Mouse (Mus musculus): Measurements from ENCODE around the gene Cnot1. TPM values are rescaled to one million over a fixed set of nuclear protein-coding genes. Genes with fewer than 3 reads are reported as not detected.

Cnot1 gene
- total RNA-seq, 2 experiments from 2014 or later: 61.6 to 63.3 TPM

DNA sequence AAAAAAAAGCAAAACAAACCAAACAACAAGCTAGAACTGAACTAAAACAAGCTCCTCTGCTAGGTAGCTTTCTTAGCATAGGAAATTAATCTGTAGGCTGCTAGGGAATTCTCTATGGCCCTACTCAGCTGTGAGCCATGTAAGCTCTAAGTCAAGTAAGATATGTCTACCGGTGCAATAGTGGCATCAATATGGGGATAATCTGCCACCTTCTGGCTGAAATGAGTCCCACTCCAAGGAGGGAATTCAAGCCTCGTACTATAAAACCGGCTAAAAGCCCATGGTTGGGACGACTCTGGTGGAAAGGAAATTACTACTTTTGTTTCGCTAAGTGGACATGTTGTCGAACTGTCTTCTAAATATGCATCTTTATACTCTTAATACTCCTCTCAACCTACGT, 68.7 kb downstream of the Cnot1 start:
- DNase-seq: no peak

DNA sequence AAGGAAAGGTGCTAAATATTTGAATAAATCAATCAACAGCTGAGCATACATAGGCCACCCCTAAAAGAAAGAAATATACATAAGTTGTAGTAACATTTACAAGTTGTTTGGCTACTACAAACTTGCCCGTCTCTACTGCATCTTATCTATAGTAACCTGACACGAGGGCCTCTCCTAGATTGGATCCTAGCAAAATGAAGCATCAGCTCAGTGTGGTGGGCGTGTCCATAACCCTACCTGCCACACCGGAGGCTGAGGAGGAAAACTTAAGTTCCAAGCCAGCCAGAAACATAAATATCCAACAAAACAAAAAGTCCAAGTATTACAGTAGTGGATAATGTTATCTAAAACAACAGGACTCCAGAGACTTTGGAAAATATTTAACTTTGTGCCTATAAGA, 79.6 kb downstream of the Cnot1 start:
- DNase-seq: no peak

DNA sequence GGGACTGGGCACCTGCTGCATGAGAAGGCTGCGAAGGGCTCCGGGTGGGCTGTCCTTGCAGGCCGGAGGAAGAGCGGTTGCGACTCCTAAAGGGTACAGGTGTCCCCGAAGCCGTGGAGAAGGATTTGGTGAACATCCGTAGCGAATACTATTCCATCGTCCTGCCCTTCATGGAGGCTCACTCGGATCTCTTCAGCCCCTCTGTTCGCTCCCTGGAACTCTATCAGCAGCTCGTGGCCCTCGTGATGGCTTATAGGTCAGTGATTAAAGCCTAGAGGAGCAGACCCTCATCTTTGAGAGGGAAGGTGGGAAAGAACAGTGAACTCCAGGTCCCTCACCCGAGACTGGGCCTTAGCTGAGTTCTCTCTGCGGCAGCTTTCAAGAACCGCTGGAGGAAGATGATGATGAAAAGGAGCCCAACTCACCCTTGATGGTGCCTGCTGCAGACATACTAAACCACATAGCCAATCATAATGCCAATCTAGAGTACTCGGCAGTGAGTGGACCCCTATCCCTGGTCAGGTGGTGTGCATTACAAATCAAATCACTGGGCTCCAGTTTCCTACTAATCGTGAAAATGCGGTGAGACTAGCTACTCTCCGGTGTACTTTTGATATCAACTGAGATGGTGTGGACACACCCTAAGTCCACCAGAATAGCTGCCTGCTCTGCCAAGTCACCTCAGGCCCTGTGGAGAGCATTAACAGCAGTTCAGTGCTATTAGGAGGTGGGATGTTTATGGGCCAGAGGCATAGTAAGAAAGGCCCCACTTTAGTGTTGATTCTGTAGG, 90.5 kb downstream of the Cnot1 start:
- DNase-seq: no peak

DNA sequence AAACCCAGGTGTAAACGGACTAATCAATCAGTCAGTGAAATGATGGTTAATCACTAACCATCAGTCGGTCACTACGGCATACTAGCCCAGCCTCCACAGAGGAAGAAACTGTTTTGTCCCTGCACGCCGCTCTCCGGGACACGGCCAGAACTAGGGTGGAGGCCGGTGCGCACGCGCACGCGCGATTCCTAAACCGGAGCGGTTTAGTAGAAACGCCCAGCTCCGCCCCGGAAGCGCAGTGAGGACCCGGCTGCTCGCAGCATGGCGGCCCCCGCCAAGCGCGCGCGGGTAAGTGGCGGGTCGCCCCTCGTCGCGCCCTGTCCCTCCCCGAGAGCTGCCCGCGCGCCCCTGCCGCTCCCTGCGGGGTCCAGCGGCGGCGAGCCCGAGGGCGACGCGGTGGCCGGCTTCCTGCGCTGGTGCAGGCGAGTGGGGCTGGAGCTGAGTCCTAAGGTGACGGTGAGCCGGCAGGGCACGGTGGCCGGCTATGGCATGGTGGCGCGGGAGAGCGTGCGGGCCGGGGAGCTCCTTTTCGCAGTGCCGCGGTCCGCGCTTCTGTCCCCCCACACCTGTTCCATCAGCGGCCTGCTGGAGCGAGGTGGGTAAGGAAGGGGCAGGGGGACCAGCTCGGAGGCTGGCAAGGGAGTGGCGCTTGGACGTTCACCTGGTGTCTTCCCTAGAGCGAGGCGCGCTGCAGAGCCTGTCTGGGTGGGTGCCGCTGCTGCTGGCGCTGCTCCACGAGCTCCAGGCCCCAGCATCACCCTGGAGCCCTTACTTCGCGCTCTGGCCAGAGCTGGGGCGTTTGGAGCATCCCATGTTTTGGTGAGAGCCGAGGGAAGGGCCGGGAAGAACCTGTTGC, 91.4 kb downstream of the Cnot1 start, which contains the start of gene Setd6:
Setd6 (plus strand) TSS at position 206 of the 856 bp plus-strand sequence.
- peak; percentile 80 for DNase-seq

DNA sequence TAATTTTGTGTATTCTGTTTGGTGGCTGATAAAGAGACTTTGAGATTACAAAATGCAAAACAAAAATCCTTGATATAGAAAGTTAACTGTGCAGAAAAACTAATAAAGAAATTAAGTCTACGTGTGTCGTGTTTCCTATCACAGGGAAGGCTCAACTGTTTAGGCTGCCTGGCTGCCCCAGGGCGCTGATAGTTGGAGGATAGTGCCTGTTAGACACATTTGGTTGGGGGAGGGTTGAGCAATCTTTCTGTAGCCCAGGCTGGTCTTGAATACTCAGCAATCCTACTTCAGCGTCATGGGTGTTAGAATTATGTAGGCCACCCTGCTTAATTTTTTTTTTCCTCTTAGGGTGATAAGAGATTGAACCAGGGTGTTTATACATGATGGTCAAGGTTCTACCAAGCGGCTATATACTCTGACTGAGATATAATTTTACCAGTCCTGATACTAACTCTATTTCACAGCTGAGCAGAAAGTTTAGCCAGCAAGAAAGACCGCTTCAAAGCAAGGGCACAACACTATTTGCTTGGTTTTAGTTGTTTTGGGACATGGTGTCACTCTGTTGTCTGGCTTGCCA, 92.3 kb downstream of the Cnot1 start:
- no peak for DNase-seq

DNA sequence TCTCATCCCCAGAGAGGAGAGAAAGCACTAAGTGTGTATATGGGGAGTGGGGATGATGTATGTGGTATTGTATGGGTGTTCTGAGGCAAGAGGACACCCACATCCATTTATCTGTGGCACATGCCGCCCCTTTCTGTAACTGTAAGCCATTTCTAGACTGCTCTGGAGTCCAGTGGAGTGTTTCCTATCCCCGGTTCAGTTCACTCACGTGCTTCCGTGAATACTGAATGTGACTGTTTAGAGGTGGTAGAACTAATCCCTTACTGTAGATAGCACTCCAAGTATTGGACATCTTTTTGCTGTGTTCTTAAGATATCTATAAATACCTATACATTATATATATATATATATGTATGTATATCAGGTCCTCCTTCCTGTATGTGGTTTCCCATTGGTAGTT, 92.9 kb downstream of the Cnot1 start:
- DNase-seq: no peak

DNA sequence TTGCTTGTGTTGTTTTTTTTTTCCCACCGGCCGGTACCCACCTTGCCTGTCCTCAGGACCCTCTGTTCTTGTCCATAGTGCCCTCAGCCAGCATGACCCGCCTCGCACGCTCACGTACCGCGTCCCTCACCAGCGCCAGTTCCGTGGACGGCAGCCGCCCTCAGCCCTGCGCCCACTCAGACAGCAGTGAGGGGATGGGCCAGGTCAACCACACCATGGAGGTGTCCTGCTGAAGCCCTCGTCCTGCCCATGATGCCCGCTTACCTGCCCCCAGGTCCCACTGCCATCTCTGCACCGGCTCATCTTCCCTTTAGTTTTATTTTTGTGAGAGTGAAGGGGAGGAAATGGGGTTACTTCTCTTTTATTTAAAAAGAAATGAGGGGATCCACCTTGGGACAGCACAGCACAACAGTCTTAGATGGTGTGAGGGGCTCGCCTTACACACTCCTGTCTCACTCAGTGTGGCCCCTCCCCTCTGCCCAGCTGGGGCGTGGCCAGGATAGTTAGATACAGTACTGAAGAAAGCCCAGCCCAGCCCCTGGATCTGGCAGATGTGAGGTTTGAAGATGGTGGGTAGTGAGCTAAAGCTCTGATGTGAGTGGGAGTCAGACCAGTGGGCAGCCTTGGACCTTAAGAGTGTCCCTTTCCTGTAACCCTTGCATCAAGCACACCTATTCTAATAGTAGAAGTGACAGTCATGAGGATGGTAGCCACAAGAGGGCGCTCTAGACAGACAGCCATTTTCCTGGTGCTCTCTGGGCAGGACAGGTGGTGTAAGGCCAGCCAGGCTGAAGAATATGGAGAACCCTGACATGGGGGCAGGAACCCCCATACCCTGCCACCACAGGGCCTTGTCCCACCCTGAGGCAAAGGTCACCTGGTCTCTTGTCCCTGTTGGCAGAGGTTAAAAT, 93.9 kb downstream of the Cnot1 start:
- DNase-seq: no peak

DNA sequence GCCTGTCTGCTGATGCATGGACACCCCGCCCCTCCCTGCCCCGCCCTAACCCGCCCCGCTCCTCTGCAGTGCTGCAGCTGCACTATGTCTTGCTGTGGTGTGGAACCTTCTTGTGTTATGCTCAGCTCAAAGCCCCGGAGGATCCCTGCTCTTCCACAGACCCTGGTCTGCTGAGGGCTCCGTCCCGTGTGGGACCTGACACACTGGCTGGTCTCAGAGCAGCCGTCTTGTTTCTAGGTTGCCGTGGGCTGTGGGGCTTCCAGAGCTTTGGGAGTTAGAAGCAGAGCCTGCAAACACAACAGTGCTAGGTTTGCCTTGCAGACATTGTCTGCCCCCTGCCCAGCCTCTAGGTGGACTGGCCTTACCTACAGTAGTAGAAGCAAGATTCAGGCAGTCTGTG, 94.9 kb downstream of the Cnot1 start:
- no peak for DNase-seq

DNA sequence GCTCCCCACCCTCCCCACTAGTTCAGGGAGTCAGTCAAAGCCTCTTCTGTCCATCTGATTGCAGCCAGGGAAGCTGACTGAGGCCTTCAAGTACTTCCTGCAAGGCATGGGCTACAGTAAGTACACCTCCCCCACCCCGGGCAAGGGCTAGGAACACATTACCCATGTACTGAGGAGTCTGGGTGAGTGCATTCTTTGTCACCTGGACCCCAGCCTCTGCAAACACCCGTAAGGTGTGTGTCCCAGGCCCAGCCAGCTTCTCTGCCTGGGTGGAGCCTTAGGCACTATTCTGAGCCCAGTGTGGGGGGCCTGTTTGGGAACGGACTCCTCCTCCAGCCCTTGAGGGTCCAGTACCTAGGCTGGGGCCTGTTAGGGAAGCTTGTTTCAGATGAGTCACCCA, 96.2 kb downstream of the Cnot1 start:
- DNase-seq: no peak

DNA sequence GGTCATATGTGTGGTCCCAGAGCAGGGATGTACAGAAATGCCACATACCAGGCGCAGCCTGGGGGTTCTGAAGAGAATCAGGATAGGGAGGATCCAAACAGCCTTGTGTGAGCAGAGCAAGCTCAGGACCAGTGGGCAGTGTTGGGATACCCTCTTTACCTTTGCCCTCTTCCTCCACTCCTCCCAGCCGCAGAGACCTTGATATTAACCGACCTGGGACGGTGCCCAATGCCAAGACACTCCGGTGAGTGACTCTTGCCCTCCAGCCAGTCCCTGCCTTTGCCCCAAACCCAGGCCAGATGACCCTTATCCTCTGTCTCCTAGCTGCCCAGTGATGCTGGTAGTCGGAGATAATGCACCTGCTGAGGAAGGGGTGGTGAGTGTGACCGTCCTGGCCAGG, 97.7 kb downstream of the Cnot1 start:
- no peak for DNase-seq

DNA sequence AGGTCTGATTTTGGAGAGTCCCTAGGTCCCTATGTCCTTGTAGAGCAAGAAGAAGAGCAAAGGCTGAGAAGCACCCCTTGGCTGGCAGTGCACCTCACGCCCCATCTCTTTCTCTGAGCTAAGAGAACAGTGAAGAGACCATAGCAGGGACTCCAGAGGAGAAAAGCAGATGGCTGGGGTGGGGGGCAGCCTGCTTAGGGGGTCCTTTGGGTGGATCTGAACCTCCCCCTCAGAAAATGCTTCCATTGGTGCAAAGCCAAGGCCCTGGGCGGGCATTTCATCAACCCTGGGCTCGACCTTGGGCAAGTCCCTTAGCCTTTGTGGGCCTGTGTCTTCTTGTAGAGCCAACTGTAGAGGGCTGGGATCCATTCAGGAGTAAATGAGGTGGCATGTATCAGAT, 102.7 kb downstream of the Cnot1 start:
- DNase-seq: no peak

DNA sequence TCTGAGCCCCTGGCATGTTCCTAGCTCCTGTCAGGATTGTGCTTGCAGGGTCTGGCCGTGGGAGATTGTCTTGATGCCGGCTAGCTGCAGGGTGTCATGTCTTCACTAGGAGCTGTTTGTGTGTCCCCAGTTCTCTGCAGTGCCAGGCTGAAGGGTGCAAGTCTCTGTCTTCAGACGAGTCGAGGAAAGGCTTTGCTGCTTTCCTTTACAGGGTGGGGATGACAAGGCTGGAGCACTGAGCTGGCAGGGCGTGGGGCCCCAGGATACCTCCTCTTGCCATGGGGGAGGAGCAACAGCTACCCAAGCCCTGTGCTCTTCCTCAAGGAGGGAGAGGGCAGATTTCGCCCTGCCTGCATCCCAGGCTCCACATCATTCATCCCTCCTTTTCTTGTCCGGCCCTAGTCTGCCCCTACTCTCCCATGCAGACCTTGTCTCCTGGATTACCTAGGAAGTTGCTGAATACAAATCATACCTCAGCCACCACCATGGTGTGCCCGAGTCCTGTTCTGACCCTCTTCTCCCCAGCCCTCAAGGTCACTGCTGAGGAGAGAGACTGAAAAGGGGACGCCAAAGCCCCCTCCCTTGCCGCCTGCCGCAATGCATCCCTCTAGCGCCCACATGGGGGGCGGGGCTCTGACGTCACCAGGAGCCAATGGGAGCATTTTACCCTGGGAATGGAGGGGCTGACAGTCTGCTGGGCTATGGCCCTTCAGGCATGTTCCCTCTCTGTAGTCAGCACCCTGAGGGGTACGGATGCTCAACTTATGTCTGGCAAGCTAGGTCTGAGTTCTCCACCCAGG, 103.6 kb downstream of the Cnot1 start:
- DNase-seq: no peak

DNA sequence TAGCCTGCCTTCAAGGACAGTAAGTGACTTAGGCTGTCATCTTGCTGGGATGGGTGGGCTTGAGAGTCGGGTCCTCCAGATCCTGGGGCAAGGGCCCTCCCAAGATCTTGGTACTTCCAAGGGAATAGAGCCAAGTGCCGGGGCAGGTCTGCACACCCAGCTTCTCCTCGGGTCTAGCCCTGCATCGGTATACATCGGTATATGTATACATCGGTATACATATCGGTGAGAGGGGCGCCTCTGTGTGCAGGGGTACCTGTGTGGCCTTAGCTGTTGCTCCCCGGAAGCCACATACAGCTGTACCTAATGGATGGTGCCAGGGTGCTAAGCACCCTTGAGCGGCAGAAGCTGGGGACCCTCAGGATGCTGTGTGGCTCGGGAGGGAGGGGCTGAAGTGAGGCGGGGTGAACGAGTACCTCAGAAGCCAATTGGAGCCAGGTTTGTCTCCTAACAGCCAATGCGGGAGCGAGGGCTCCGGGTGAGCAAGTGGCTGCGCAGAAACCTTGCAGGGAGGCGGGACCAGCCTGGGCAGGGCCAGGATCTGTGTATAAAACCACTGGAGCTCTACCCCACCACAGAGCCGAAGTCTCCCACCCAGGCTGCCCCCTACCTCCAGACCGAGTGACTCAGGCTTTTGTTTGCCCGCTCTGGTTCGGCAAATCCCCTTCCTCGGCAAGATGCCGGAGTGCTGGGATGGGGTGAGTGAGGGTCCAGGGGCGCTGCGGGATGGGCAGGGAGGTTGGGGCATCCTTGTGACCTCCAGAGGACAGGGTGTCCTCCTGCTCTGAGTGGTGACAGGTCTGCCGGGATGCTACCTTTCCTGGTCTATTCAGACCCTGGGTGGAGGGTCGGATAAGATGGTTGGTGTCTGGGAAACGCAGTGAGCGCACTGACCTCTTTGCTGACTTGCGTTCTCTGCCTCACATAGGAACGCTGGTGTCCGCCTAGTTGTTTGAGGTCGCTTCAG, 104.5 kb downstream of the Cnot1 start:
- DNase-seq: peak; percentile 82

DNA sequence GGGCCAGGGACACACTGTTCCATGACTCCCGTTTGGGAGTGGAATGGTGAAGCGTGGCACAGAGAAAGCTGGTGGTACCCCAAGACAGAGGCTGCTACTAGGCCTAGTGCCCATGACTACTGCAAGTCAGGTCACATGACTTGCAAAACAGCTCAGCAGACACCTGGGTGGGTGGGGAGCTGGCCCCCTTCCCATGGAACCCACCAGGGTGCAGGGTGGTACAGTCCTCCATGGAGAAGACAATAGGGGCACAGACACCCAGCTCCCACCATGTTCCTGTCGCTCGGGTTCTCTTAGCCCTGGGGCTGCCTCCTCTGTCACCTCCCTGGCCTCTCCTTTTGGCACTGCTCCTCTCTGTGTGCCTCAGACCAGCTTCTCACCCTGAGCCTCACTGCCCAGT, 105.5 kb downstream of the Cnot1 start:
- DNase-seq: no peak

DNA sequence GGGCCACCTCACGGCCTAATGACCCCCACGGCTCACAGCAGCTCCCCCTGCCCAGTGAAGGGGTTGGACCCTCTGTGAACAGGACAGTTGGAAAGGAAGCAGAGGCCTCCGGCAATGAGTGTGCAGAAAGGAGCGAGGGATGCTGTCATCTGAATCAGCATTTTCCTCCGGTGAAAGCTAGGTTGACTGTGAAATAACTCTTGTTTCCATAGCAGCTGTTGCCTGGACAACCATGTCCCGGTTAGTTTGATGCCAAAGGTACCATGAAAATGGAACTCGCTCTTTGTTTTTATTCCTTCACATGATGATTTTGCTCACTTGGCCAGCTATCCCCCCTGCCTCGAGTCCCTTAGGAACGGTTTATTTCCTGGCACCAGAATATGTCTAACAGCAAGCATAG, 107.0 kb downstream of the Cnot1 start:
- DNase-seq: no peak

DNA sequence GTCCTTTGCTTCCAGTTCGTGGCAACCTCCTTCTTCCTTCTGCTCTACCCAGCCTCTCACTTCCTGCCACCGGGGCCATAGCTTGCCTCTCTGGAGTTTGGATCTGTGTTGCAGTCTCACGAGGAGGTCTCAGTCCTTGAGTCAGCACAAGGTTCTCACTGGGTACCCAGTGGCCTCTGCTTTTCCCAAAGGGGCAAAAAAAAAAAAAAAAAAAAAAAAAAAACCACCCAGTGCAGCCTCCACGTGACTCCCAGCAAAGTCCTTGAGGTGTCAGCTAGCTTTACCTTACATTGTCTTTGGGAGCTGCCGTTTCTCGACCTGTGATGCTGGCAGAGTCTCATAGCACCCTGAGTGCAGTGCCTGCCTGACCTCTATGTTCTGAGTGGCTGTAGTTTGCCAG, 109.1 kb downstream of the Cnot1 start:
- DNase-seq: no peak

DNA sequence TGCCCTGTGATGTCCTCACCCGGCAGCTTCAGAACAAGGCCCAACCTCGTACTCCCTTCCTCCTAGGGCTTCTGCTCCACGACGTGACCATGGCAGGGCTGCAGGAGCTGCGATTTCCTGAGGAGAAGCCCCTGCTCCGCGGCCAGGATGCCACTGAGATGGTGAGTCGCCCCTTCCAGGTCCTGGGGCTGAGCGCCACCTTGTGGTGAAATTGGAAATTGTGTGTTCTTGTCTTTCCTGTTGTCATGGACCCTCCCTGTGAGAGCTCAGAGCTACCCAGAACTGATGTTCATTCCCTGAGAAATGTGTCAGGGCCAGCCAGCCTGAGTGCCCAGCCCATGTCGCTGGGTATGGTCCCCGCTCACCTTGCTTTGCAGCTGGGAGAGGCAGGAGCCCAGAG, 110.1 kb downstream of the Cnot1 start:
- DNase-seq: peak; percentile 56

DNA sequence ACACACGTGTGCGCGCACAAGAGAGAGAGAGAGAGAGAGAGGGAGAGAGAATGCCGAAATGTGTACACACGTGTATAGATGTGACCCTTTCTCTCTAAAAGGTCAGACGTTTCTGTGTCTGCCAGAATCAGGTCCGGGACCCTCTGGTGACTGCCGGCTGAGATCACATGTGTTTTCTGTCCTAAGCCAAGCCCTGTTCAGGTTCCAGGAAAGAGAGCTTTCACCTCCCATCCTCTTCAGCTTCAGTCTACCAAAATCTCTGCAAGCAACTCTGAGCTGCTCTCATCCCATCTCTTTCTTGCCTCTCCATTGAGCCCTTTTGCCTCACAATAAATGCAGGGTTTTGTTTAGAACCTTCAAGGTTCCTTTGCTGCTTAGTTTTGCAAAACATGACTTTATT, 110.6 kb downstream of the Cnot1 start:
- DNase-seq: no peak

DNA sequence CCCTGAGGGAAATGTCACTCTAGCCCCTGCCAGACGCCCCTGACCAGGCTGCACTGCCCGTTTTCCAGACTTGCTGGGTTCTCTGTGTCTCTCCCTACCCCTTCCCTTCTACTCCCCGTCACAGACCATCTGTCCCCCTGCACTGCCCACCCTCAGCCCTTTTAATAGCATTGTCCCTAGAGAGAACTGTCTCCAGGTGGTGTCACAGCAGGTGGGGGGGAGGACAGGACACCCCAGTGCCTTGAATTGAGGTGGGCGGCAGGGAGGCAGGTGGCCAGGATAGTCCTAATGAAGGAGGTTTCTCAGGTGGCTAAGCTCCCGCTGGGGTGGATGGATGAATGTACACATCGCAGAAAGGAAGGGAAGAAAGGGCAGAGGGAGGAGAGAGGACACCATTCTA, 112.6 kb downstream of the Cnot1 start:
- no peak for DNase-seq

All from gastrocnemius, postnatal 25 days (tissue).